Mouse (Mus musculus) telencephalon, adult 2 months (tissue): ENCODE data around the gene Klf6.

Source experiments
- DNase-seq: peaks from one replicate; pipeline ENCODE4 v3.0.0-alpha.2; 2011; ENCODE audit warnings: low read depth, low spot score

Gene Klf6

GRCm38 (mm10) chr13:5861157-5862002 lies at the start of gene Klf6:
Gene Klf6 (plus strand): TSS chr13:5861482.
- DNase-seq = peak; percentile 98

DNA sequence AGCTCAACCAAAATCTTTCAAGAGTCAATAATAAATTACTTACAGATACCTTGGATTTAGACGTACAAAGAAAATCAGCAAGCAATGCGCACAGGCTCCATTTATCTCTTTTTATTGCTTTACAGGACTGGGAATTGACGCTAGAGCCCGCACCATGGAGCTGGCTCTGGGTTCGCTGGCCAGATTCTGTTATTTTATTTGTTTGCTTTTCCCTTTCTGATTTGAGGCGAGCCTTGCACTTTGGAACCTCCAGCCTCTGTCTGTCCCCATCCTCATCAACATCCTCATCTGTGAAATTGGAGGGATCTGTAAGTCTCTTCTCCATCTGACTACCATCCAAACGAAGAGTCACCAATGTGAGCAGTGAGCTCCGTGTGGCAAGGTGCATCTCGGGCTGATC lies 47.8 kb upstream of the Klf6 start:
- DNase-seq = no peak

- no peak for DNase-seq
Observed at GRCm38 (mm10) chr13:5817250-5817649, 44.0 kb upstream of the Klf6 start.

DNA sequence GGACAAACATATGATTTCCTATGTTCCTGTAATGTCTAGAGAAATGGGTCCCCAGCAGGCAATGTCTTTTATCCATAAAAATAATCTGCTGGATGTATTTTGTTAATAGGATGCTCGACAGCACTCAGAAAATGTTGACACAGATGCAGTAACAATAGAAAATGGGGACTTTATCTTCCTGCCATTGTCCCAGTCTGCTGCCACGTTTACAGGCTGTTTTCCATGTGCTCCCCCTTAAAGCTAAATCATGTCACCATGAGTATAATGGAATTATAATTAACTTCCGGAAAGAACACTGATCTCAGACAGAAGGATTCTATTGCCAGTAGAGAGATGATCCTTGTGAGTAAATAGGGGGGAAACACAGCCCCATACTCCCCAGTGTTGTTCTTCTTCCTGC lies 42.1 kb upstream of the Klf6 start:
- DNase-seq = no peak

GRCm38 (mm10) chr13:5822586-5822985 lies 38.7 kb upstream of the Klf6 start:
- no peak for DNase-seq

- no peak for DNase-seq
Observed at GRCm38 (mm10) chr13:5823150-5823549, 38.1 kb upstream of the Klf6 start.

- no peak for DNase-seq
Observed at GRCm38 (mm10) chr13:5824189-5824815, 37.0 kb upstream of the Klf6 start.

DNA sequence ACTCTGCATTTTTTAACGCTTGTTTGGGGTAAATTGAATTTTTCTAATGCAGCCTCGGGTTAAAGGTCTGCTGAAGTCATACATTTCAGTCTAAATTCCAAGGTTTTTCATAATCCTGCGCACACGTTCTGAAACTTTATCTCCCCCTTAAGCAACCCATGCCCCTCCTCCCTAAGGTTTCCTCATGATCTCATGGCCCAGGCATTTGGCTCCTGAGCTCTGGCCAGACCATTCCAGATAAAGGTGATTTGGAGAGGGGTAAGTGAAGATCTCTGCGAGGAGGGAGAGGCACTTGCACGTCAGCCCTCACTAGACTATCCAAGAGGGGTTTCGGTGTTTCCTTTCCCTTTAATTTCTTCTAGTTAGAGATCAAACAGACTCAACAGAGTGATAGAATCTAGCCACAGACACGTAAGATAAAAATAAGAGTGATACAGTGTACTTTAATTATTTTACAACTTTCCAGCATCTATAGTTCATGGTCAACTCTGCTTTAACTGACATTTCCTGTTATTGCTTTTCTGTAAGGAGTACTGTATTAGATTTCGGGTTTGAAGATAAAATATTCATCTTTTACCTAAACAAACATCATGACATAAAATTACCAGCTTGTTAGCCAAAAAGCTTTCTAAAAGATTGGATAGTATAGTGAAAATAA lies 35.0 kb upstream of the Klf6 start:
- no peak for DNase-seq

- no peak for DNase-seq
Observed at GRCm38 (mm10) chr13:5831976-5832375, 29.3 kb upstream of the Klf6 start.

DNA sequence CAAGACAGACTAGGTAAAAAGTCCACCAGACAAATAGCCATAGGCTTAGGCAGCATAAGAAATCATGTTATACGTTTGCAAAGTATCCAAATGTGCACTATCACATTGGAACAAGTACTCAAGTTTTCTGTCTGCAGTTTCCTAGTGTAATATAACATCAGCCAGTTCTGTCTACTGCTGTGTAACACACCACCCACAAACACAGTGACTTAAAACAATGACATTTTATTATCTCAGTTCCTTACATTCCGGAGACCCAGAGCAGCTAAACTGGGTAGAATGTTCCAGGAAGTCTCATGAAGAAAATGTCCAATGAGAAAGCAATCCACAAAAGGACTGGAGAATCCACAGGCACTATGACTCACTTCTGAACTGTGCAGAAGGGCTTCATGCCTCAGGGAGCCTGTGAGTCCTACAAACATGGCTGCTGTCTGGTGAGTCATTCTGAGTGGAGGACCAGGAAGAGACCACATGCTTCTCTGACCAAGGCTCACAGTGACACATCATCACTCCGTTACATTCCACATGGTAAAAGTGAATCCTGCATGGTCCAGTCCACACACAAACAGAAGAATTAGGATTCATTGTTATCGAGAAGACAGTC lies 24.0 kb upstream of the Klf6 start:
- no peak for DNase-seq

DNA sequence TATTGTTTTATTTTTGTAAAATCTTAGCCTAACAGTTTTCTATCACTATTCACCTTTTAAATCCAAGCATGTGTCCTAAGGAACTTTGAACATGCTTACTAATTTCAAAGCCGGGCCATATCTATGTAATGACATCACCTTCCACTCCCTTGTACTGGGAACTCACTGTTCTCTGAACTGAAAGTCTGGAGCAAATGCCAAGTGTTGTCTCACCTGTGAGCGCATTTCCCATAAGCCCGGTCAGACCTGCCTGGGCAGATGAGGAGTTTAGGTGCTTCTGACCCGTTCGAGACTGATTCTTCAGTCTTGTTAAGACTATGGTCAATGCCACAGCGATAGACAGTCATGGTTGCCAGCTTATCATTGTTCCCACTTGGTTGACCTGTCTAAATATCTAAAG lies 19.9 kb upstream of the Klf6 start:
- no peak for DNase-seq

DNA sequence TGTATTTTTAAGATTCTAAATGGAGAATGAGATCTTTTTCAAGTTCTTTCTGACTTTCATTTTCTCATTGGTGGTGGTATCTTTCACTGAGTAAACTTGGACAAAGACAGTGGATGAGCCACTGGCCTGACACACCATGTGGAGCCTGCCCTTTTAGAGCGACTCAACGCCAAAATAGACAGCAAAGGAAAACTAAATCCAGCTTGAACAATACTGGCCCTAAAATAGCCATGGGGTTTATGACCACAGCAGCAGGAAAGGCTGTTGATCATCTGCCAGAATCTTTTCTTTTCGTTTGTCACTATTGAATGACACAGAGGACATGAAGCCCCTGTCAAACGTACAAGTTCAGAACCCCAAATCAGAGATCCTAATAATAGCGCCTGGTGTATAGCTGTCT lies 18.4 kb upstream of the Klf6 start:
- DNase-seq = no peak

GRCm38 (mm10) chr13:5843829-5844228 lies 17.5 kb upstream of the Klf6 start:
- DNase-seq = no peak

DNA sequence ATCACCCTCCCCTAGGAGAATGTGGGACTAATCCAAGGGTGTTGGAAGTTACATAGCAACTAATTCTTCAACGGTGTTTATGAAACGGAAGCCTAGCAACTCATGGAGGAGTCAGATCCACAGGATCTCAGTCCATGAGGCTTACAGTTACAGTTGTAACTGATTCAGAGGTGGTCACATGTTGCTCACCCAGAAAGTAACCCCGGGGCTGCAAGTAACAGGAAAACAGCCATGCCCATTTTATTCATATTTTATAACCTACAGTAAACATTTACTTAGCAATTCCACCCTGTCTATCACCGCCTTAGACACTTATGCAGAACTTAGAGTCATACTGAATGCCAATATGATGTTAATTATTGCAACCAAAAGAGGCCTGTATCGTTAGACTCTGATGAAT lies 16.9 kb upstream of the Klf6 start:
- no peak for DNase-seq

DNA sequence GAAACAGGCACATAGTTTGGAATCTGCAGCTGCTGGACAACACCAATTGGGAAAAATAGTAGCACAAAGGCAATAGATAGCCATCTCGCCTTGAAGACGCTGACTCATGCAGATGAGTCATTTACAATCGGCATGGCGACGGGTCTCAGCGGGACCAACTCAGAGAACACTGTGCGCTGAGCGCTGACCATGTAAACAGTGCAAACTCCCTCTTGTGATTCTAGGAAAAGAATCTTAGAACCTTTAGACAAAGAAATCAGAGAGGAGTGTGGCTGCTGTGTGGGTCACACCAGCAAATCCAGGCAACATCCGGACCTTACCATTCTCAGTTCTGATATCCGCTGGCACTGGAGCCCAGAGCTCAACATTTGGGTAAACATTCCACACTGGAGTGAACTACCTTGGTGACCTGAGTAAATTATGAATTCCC lies 16.1 kb upstream of the Klf6 start:
- no peak for DNase-seq

GRCm38 (mm10) chr13:5845605-5846004 lies 15.7 kb upstream of the Klf6 start:
- DNase-seq = no peak

DNA sequence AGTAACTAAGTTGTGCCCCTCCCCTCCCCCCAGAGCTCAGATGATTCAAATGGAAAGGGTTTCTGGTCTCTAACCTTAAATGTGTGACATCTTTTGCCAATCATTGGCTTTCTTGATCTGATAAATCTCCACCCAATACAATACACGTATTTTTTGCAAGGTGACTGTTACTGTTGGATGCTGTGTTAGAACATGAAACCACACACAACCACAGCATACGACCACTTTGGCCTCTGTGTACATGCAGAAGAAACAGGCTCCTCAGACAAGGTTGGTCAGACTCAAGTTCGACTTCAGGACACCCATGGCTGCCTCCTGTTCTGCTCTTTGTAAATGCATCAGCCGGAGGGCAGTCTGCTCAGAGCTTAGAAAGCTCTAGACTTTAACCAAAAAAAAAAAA lies 14.4 kb upstream of the Klf6 start:
- DNase-seq = no peak

- no peak for DNase-seq
Observed at GRCm38 (mm10) chr13:5847736-5848135, 13.5 kb upstream of the Klf6 start.

- no peak for DNase-seq
Observed at GRCm38 (mm10) chr13:5860651-5861156, 578 bp upstream of the Klf6 start.

- no peak for DNase-seq
Observed at GRCm38 (mm10) chr13:5862003-5862625, 832 bp downstream of the Klf6 start.

- no peak for DNase-seq
Observed at GRCm38 (mm10) chr13:5862626-5863407, 1.5 kb downstream of the Klf6 start.
